Mouse (Mus musculus) monocyte, adult 59 days (primary cell): ENCODE measurements around the gene Bmpr1b. TPM values are rescaled to one million over a fixed set of nuclear protein-coding genes. Genes with fewer than 3 reads are reported as not detected.

Source experiments
- total RNA-seq, 2 experiments: library from RNA; stranded (reverse); gene quantifications; one replicate each; pipeline ENCODE4 v1.2.4; 2023

Gene Bmpr1b
- total RNA-seq = not detected

DNA sequence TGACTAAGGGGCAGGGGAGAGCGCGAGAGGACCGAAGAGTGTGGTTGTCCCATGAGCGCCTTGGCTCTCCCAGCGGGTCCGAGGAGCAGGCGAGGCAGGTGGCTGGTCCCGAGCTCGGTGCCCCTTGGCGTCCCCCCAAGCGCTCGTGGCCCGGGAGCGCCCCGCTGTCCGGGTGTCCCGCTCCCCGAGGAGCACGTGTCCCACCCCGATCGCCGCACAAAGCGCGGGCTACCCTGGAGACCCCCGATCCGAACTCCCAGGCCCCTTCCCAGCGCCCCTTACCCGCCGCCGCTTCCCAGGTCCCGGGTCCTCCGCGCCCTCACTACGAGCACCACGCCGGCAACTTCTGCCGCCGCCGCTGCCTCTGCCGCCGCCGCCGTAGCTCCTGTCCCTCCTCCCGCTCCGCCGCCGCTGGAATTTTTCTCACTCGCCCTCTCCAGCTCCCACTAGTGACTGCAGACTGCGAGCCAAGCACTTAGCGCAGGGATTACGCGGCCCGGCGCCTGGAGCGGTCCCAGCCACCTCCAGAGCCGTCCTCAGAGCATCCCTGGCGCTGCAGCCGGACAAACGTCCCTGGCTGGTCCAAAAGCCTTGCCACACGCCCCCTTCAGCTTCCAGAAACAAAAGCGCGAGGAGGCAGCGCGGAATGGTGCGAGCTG is at the start of gene Bmpr1b:
Bmpr1b (minus strand) TSS at position 563 of the 659 bp plus-strand sequence.

Other genes with a start within 250 kb of the Bmpr1b start
- 100 to 1,000 TPM; 109 to 116 TPM for gene Pdlim5, start 226.3 kb upstream of the Bmpr1b start, total RNA-seq